Mouse (Mus musculus) monocyte, adult 2 months (primary cell): ENCODE results near the gene March7.
A peak's percentile ranks its signal among the peaks of the same experiment; 100 is the strongest.

Experiments used
- DNase-seq, 2 experiments: peaks; one replicate each; pipeline ENCODE4 v3.0.0; 2022; ENCODE audit warnings: low spot score in 2 of 2, low read depth in 1 of 2

March7 gene

GRCm38 (mm10) chr2:60209703-60210651 is at the start of gene March7, which contains the start of gene Baz2b:
Gene March7, plus strand, starts transcription at chr2:60209887.
Gene Baz2b, minus strand, starts transcription at chr2:60209839.
- peak; percentile 64 to 83 for DNase-seq

GRCm38 (mm10) chr2:60163744-60164143 is 45.9 kb upstream of the March7 start:
- DNase-seq, result no peak

- DNase-seq, result no peak
Observed at GRCm38 (mm10) chr2:60165679-60166078, 44.0 kb upstream of the March7 start.

GRCm38 (mm10) chr2:60166878-60167277 is 42.8 kb upstream of the March7 start:
- no peak for DNase-seq

GRCm38 (mm10) chr2:60171786-60172530 is 37.7 kb upstream of the March7 start:
- peak; percentile 38 to 48 for DNase-seq

GRCm38 (mm10) chr2:60172531-60172914 is 37.2 kb upstream of the March7 start:
- DNase-seq, result peak; percentile 79 to 81

GRCm38 (mm10) chr2:60173190-60173589 is 36.5 kb upstream of the March7 start:
- no peak for DNase-seq

GRCm38 (mm10) chr2:60173595-60173994 is 36.1 kb upstream of the March7 start:
- no peak for DNase-seq

GRCm38 (mm10) chr2:60175078-60175477 is 34.6 kb upstream of the March7 start:
- DNase-seq, result peak in 1 of 2 experiments; percentile 4

- peak; percentile 33 to 43 for DNase-seq
Observed at GRCm38 (mm10) chr2:60176087-60176486, 33.6 kb upstream of the March7 start.

GRCm38 (mm10) chr2:60177490-60177889 is 32.2 kb upstream of the March7 start:
- no peak for DNase-seq

- DNase-seq, result no peak
Observed at GRCm38 (mm10) chr2:60181696-60182095, 28.0 kb upstream of the March7 start.

- DNase-seq, result no peak
Observed at GRCm38 (mm10) chr2:60196841-60197240, 12.8 kb upstream of the March7 start.

- DNase-seq, result no peak
Observed at GRCm38 (mm10) chr2:60200051-60200562, 9.6 kb upstream of the March7 start.

- DNase-seq, result peak in 1 of 2 experiments; percentile 18
Observed at GRCm38 (mm10) chr2:60200667-60201066, 9.0 kb upstream of the March7 start.

- DNase-seq, result no peak
Observed at GRCm38 (mm10) chr2:60202900-60203530, 6.7 kb upstream of the March7 start.

GRCm38 (mm10) chr2:60203733-60204132 is 6.0 kb upstream of the March7 start:
- no peak for DNase-seq

- DNase-seq, result no peak
Observed at GRCm38 (mm10) chr2:60204162-60204561, 5.5 kb upstream of the March7 start.

- DNase-seq, result no peak
Observed at GRCm38 (mm10) chr2:60205795-60206194, 3.9 kb upstream of the March7 start.

GRCm38 (mm10) chr2:60209122-60209611 is 520 bp upstream of the March7 start:
- peak in 1 of 2 experiments; percentile 7 for DNase-seq

GRCm38 (mm10) chr2:60210821-60211220 is 1.1 kb downstream of the March7 start:
- DNase-seq, result no peak
